Mouse (Mus musculus) liver, adult (tissue): ENCODE measurements around the gene Zbtb7b.

Experiments
- GATA4 ChIP-seq: IDR thresholded peaks from 2 replicates; pipeline ENCODE4 v1.6.1; 2014; ENCODE audit warnings: mild to moderate bottlenecking, low read length; ENCODE audit not compliant: insufficient replicate concordance

The Zbtb7b gene

GRCm38 (mm10) chr3:89343279-89343678 lies 51.3 kb downstream of the Zbtb7b start:
- no peak for TF ChIP-seq GATA4

GRCm38 (mm10) chr3:89341794-89342193 lies 52.8 kb downstream of the Zbtb7b start:
- no peak for TF ChIP-seq GATA4

GRCm38 (mm10) chr3:89340465-89340864 lies 54.1 kb downstream of the Zbtb7b start:
- TF ChIP-seq GATA4 = no peak

GRCm38 (mm10) chr3:89339416-89339815 lies 55.2 kb downstream of the Zbtb7b start:
- TF ChIP-seq GATA4 = no peak

GRCm38 (mm10) chr3:89337721-89338578 lies 56.6 kb downstream of the Zbtb7b start, which contains the start of gene Efna4:
Efna4 (minus strand) TSS chr3:89338028.
- TF ChIP-seq GATA4 = no peak

- no peak for TF ChIP-seq GATA4
Measured at GRCm38 (mm10) chr3:89337062-89337720, 57.4 kb downstream of the Zbtb7b start.

- no peak for TF ChIP-seq GATA4
Measured at GRCm38 (mm10) chr3:89336529-89336928, 58.0 kb downstream of the Zbtb7b start.

- TF ChIP-seq GATA4 = no peak
Measured at GRCm38 (mm10) chr3:89333053-89333452, 61.5 kb downstream of the Zbtb7b start.

- no peak for TF ChIP-seq GATA4
Measured at GRCm38 (mm10) chr3:89332476-89332875, 62.1 kb downstream of the Zbtb7b start.

GRCm38 (mm10) chr3:89332013-89332412 lies 62.6 kb downstream of the Zbtb7b start:
- TF ChIP-seq GATA4 = no peak

- no peak for TF ChIP-seq GATA4
Measured at GRCm38 (mm10) chr3:89331561-89331960, 63.0 kb downstream of the Zbtb7b start.

GRCm38 (mm10) chr3:89330948-89331347 lies 63.6 kb downstream of the Zbtb7b start:
- TF ChIP-seq GATA4 = no peak

GRCm38 (mm10) chr3:89330346-89330745 lies 64.2 kb downstream of the Zbtb7b start:
- TF ChIP-seq GATA4 = no peak

GRCm38 (mm10) chr3:89328623-89329022 lies 66.0 kb downstream of the Zbtb7b start:
- no peak for TF ChIP-seq GATA4
